Mouse (Mus musculus) MEL (cell line): ENCODE data around the gene B230104I21Rik. TPM values are rescaled to one million over a fixed set of nuclear protein-coding genes. Genes with fewer than 3 reads are reported as not detected.

Experiments
- DNase-seq: peaks from one replicate; pipeline ENCODE4 v3.0.0; 2011; ENCODE audit warnings: low read depth, low spot score
- H3K27ac ChIP-seq: 2 replicates; pipeline ENCODE4 v1.5.1; 2012; ENCODE audit warnings: low read depth, mild to moderate bottlenecking, control low read depth, low read length, moderate library complexity; ENCODE audit not compliant: control insufficient read depth
- H3K27me3 ChIP-seq, 2 experiments: fragments of 150-350 bp in 1 of 2; sonication (generic) in 1 of 2; 2 replicates each; pipeline ENCODE4 v1.6.1; 2012; ENCODE audit warnings: low read length in 2 of 2, mild to moderate bottlenecking in 2 of 2, improper control_type of control experiment in 1 of 2, moderate library complexity in 1 of 2; ENCODE audit not compliant: insufficient read depth in 2 of 2, control insufficient read depth in 1 of 2
- H3K36me3 ChIP-seq, 2 experiments: 2 replicates each; pipeline ENCODE4 v1.6.1; 2012 to 2014; ENCODE audit warnings: low read length in 2 of 2, improper control_type of control experiment in 1 of 2, inconsistent platforms in 1 of 2, mild to moderate bottlenecking in 1 of 2; ENCODE audit not compliant: insufficient read depth in 2 of 2, control insufficient read depth in 1 of 2
- H3K4me1 ChIP-seq, 2 experiments: fragments of 150-350 bp in 1 of 2; sonication (generic) in 1 of 2; 2 replicates each; pipeline ENCODE4 v1.6.1; 2012; ENCODE audit warnings: low read length in 2 of 2, improper control_type of control experiment in 1 of 2, mild to moderate bottlenecking in 1 of 2; ENCODE audit not compliant: insufficient read depth in 2 of 2, control insufficient read depth in 1 of 2
- H3K4me3 ChIP-seq, 2 experiments: fragments of 150-350 bp in 1 of 2; sonication (generic) in 1 of 2; 2 replicates each; pipeline ENCODE4 v1.5.1; 2012; ENCODE audit warnings: low read depth in 2 of 2, low read length in 2 of 2, mild to moderate bottlenecking in 2 of 2, moderate library complexity in 2 of 2, control low read depth in 1 of 2, improper control_type of control experiment in 1 of 2; ENCODE audit not compliant: control insufficient read depth in 1 of 2, insufficient read depth in 1 of 2
- H3K79me2 ChIP-seq: 2 replicates; pipeline ENCODE4 v1.6.1; 2012; ENCODE audit warnings: mild to moderate bottlenecking, low read length, moderate library complexity; ENCODE audit not compliant: control insufficient read depth, poor library complexity, insufficient read depth
- H3K9ac ChIP-seq: 2 replicates; pipeline ENCODE4 v1.6.1; 2012; ENCODE audit warnings: low read depth, mild to moderate bottlenecking, control low read depth, low read length, moderate library complexity; ENCODE audit not compliant: control insufficient read depth, poor library complexity, severe bottlenecking
- H3K9me3 ChIP-seq: fragments of 150-350 bp; sonication (generic); replicated peaks from 2 replicates; pipeline ENCODE4 v1.6.1; 2012; ENCODE audit warnings: mild to moderate bottlenecking, low read length, improper control_type of control experiment, moderate library complexity; ENCODE audit not compliant: insufficient read depth
- BHLHE40 ChIP-seq: IDR thresholded peaks from 2 replicates; pipeline ENCODE4 v1.6.1; 2012; ENCODE audit warnings: low read depth, mild to moderate bottlenecking, inconsistent platforms, low read length, improper control_type of control experiment, borderline replicate concordance
- EP300 ChIP-seq, 2 experiments: IDR thresholded peaks; 2 replicates each; pipeline ENCODE4 v1.6.1; 2011; ENCODE audit warnings: improper control_type of control experiment in 2 of 2, low read length in 2 of 2, low read depth in 1 of 2, mild to moderate bottlenecking in 1 of 2
- ETS1 ChIP-seq: IDR thresholded peaks from 2 replicates; pipeline ENCODE4 v1.6.1; 2012; ENCODE audit warnings: low read depth, mild to moderate bottlenecking, inconsistent platforms, low read length, improper control_type of control experiment, moderate library complexity
- MYB ChIP-seq: IDR thresholded peaks from 2 replicates; pipeline ENCODE4 v1.6.1; 2011; ENCODE audit warnings: mild to moderate bottlenecking, low read depth, low read length, improper control_type of control experiment
- POLR2AphosphoS5 ChIP-seq: IDR thresholded peaks from 2 replicates; pipeline ENCODE4 v1.6.1; 2012; ENCODE audit warnings: low read depth, borderline replicate concordance, mild to moderate bottlenecking, inconsistent platforms, low read length, moderate library complexity, mixed read lengths
- RCOR1 ChIP-seq: IDR thresholded peaks from 2 replicates; pipeline ENCODE4 v1.6.1; 2012; ENCODE audit warnings: low read depth, mild to moderate bottlenecking, inconsistent platforms, low read length, improper control_type of control experiment
- SMC3 ChIP-seq: IDR thresholded peaks from 2 replicates; pipeline ENCODE4 v1.6.1; 2011; ENCODE audit warnings: low read depth, low read length, improper control_type of control experiment
- TAL1 ChIP-seq: IDR thresholded peaks from 2 replicates; pipeline ENCODE4 v1.6.1; 2012; ENCODE audit warnings: mild to moderate bottlenecking, inconsistent platforms, low read length, moderate library complexity, mixed read lengths
- ZKSCAN1 ChIP-seq: IDR thresholded peaks from 2 replicates; pipeline ENCODE4 v1.6.1; 2012; ENCODE audit warnings: low read depth, mild to moderate bottlenecking, inconsistent platforms, low read length, improper control_type of control experiment, moderate library complexity
- ZNF384 ChIP-seq: IDR thresholded peaks from 2 replicates; pipeline ENCODE4 v1.6.1; 2012; ENCODE audit warnings: low read depth, mild to moderate bottlenecking, inconsistent platforms, low read length, improper control_type of control experiment
- polyA plus RNA-seq, 2 experiments: library from polyadenylated mRNA; stranded (reverse) in 1 of 2; unstranded in 1 of 2; fragments of >175 nt in 1 of 2; fragments of >200 nt in 1 of 2; gene quantifications; 2 replicates each; pipeline versions ENCODE4 v1.2.1 to v1.2.4; 2012; ENCODE audit warnings: low replicate concordance in 2 of 2, low read depth in 1 of 2; ENCODE audit not compliant: insufficient read length in 2 of 2, insufficient read depth in 1 of 2, missing spikeins in 1 of 2
- total RNA-seq: library from RNA; depleted of rRNA; stranded (reverse); fragments of 300-350 nt; gene quantifications from 2 replicates; pipeline ENCODE4 v1.2.3, GENCODE M21; 2012

Gene B230104I21Rik
- total and polyA plus RNA-seq, 3 experiments: not detected

DNA sequence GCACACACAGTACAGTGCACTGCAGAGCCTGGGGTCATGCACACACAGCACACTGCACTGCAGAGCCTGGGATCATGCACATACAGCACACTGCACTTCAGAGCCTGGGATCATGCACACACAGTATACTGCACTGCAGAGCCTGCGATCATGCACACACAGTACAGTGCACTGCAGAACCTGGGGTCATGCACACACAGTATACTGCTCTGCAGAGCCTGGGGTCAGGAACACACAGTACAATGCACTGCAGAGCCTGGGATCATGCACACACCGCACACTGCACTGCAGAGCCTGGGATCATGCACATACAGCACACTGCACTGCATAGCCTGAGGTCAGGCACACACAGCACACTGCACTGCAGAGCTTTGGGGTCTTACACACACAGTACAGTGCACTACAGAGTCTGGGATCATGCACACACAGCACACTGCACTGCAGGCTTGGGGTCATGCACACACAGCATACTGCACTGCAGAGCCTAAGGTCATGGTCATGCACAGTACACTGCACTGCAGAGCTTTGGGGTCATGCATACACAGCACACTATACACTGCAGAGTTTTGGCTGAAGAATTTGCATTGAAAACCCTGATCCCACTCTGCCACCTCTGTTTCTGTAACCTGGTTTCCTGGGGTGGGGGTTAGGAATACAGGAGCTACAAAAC, 23.6 kb upstream of the B230104I21Rik start:
- no peaks in the 10 kb centered on the region for H3K79me2 ChIP-seq
- H3K27ac ChIP-seq: no peak overlapping the region
- TF ChIP-seq EP300 (IDR thresholded peaks at IDR 0.05; ENCODE audit: low read depth in 1 of 2, low read length in 2 of 2) (no peak), BHLHE40 (no peak), RCOR1 (no peak), MYB (no peak), SMC3 (no peak)
- TF ChIP-seq, all 39 proteins: peak for 0
- no peaks in the 10 kb centered on the region for H3K9me3 ChIP-seq
- H3K9ac ChIP-seq: no peak overlapping the region
- no peaks in the 10 kb centered on the region for H3K27me3 ChIP-seq
- H3K4me3 ChIP-seq: no peak overlapping the region
- DNase-seq: no peak
- no peaks in the 10 kb centered on the region for H3K4me1 ChIP-seq
- H3K36me3 ChIP-seq: no peaks in the 10 kb centered on the region

DNA sequence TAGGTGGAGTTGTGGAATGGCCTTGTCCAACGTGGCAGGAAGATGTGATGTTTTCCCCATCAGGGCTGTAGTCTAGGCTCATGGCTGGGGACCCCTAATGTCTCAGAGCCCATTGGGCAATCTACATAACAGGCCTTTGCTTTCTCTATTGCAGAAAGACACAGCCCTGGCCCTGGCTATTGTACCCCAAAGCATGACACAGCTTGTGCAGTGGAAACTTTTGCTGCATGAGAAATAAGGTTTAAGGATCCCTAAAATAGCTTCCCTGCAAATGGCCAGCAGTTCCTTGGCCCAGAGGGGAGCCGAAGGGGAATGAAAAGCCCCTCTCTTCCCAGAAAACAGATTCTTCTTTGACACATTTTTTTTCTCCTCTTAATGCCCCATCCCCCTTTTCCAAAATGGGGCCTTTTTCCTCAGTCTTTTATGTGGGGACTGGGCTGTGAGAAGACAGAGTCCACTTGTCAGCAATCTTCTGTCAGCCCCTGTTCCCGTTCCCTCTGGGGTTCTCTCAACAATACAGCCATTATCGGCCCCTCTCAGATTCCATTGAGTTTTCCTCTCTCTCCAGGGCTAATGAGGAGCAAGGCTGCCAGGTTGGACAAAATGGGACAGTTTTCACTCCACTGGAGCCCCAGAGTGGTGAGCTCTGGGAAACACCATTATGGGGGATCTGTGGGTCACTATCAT, 22.8 kb upstream of the B230104I21Rik start:
- Histone ChIP-seq H3K9ac (no peak overlapping the region), H3K36me3 (no peaks in the 10 kb centered on the region), H3K79me2 (no peaks in the 10 kb centered on the region), H3K9me3 (no peaks in the 10 kb centered on the region), H3K4me1 (no peaks in the 10 kb centered on the region), H3K27me3 (no peaks in the 10 kb centered on the region), H3K27ac (no peak overlapping the region), H3K4me3 (no peak overlapping the region)
- TF ChIP-seq ETS1 (no peak), TAL1 (no peak)
- DNase-seq: no peak

DNA sequence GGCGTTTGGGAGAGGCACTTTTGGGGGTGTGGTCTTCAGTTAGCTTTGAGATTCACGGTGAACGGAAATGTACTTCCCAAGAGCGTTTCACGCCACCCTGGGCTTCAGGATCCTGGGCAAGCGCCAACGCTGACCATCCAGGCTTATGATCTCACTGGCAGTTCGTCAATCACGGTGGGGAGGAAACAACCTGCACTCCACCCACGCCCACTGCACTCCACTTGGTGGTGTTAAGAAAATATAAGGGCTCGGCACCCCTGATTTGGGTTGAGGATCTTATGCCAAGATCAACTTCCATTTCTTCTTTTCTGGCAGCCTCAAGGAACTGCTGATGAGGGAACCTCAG, 22.3 kb upstream of the B230104I21Rik start:
- Histone ChIP-seq H3K79me2 (no peaks in the 10 kb centered on the region), H3K9me3 (no peaks in the 10 kb centered on the region), H3K27me3 (no peaks in the 10 kb centered on the region), H3K9ac (no peak overlapping the region), H3K4me3 (no peak overlapping the region), H3K4me1 (no peaks in the 10 kb centered on the region), H3K36me3 (no peaks in the 10 kb centered on the region), H3K27ac (no peak overlapping the region)
- no peak for DNase-seq
- TF ChIP-seq TAL1 (no peak), ZKSCAN1 (no peak), ZNF384 (no peak), POLR2AphosphoS5 (no peak)
